Mouse (Mus musculus) C2C12 (cell line): ENCODE data around the gene Rbpj. TPM values are rescaled to one million over a fixed set of nuclear protein-coding genes. Genes with fewer than 3 reads are reported as not detected.

Source experiments
- H3K27me3 ChIP-seq: one replicate; pipeline ENCODE4 v1.6.1; 2011; ENCODE audit not compliant: control insufficient read depth, insufficient read depth, insufficient read length
- H3K36me3 ChIP-seq: one replicate; pipeline ENCODE4 v1.6.1; 2011; ENCODE audit not compliant: control insufficient read depth, insufficient read depth
- H3K4me3 ChIP-seq: one replicate; pipeline ENCODE4 v1.5.1; 2011; ENCODE audit warnings: mild to moderate bottlenecking, control low read depth; ENCODE audit not compliant: poor library complexity, insufficient read depth, severe bottlenecking
- H3K79me2 ChIP-seq: one replicate; pipeline ENCODE4 v1.6.1; 2011; ENCODE audit not compliant: control insufficient read depth, insufficient read depth
- H3K79me3 ChIP-seq: one replicate; pipeline ENCODE4 v1.6.1; 2011; ENCODE audit warnings: low read depth, control low read depth
- H3ac ChIP-seq: one replicate; pipeline ENCODE3; 2011; ENCODE audit warnings: low read depth; ENCODE audit not compliant: control insufficient read depth, insufficient read length
- CEBPB ChIP-seq: IDR thresholded peaks from one replicate; pipeline ENCODE4 v1.6.1; 2011; ENCODE audit warnings: low read depth, mild to moderate bottlenecking, control low read depth, moderate library complexity
- CTCF ChIP-seq: IDR thresholded peaks from one replicate; pipeline ENCODE4 v1.5.1; 2011; ENCODE audit not compliant: control insufficient read depth, insufficient read depth, insufficient read length
- FOSL1 ChIP-seq: IDR thresholded peaks from one replicate; pipeline ENCODE4 v1.8.0; 2011; ENCODE audit warnings: mild to moderate bottlenecking, low read length; ENCODE audit not compliant: poor library complexity, insufficient read depth, severe bottlenecking
- MAX ChIP-seq: IDR thresholded peaks from one replicate; pipeline ENCODE4 v1.6.1; 2011; ENCODE audit warnings: mild to moderate bottlenecking, control low read depth
- MYOD1 ChIP-seq: IDR thresholded peaks from one replicate; pipeline ENCODE4 v1.6.1; 2011; ENCODE audit warnings: low read depth; ENCODE audit not compliant: control insufficient read depth, insufficient read length
- MYOG ChIP-seq: IDR thresholded peaks from one replicate; pipeline ENCODE4 v1.6.1; 2011; ENCODE audit not compliant: control insufficient read depth, insufficient read length; ENCODE audit errors: extremely low read depth
- USF1 ChIP-seq: IDR thresholded peaks from one replicate; pipeline ENCODE4 v1.6.1; 2011; ENCODE audit warnings: low read depth, mild to moderate bottlenecking, control low read depth, moderate library complexity
- polyA plus RNA-seq: library from polyadenylated mRNA; unstranded; fragments of >200 nt; fragmentation: generic; extraction: Trizol; gene quantifications from one replicate; pipeline ENCODE4 v1.2.1, GENCODE M21; 2012; ENCODE audit warnings: missing spikeins

Gene Rbpj
- polyA plus RNA-seq, 1 experiment, result 8.1 TPM

GRCm38 (mm10) chr5:53509465-53509864 is 43.5 kb downstream of the Rbpj start:
- no peaks in the 10 kb centered on the region for H3K79me3 ChIP-seq
- H3K27me3 ChIP-seq, result no peaks in the 10 kb centered on the region
- no peak overlapping the region for H3ac ChIP-seq
- no peaks in the 10 kb centered on the region for H3K36me3 ChIP-seq
- H3K79me2 ChIP-seq, result no peaks in the 10 kb centered on the region
- no peak overlapping the region for H3K4me3 ChIP-seq
- TF ChIP-seq MYOD1 (no peak), MAX (no peak), CEBPB (peak; percentile 70)

- no peak overlapping the region for H3K4me3 ChIP-seq
- TF ChIP-seq MAX (no peak), MYOD1 (peak; percentile 55)
- H3K79me3 ChIP-seq, result no peaks in the 10 kb centered on the region
- no peaks in the 10 kb centered on the region for H3K27me3 ChIP-seq
- no peaks in the 10 kb centered on the region for H3K79me2 ChIP-seq
- no peaks in the 10 kb centered on the region for H3K36me3 ChIP-seq
- H3ac ChIP-seq, result no peak overlapping the region
These were observed 44.0 kb downstream of the Rbpj start for GRCm38 (mm10) chr5:53509927-53510326.

GRCm38 (mm10) chr5:53511426-53511825 is 45.5 kb downstream of the Rbpj start:
- Histone ChIP-seq H3K36me3 (no peaks in the 10 kb centered on the region), H3K27me3 (no peaks in the 10 kb centered on the region), H3K4me3 (no peak overlapping the region), H3ac (no peak overlapping the region), H3K79me2 (no peaks in the 10 kb centered on the region), H3K79me3 (no peaks in the 10 kb centered on the region)
- no peak for TF ChIP-seq MYOG
- TF ChIP-seq MAX, result no peak
- no peak for TF ChIP-seq FOSL1
- TF ChIP-seq CEBPB, result peak; percentile 84

GRCm38 (mm10) chr5:53514959-53515612 is 49.1 kb downstream of the Rbpj start:
- Histone ChIP-seq H3K79me2 (no peaks in the 10 kb centered on the region), H3K4me3 (no peak overlapping the region), H3ac (no peak overlapping the region), H3K36me3 (no peaks in the 10 kb centered on the region), H3K79me3 (no peaks in the 10 kb centered on the region), H3K27me3 (no peaks in the 10 kb centered on the region)
- TF ChIP-seq CEBPB (no peak), CTCF (no peak), MAX (no peak), FOSL1 (no peak)

GRCm38 (mm10) chr5:53516482-53516881 is 50.5 kb downstream of the Rbpj start:
- Histone ChIP-seq H3K36me3 (no peaks in the 10 kb centered on the region), H3K27me3 (no peaks in the 10 kb centered on the region), H3K4me3 (no peak overlapping the region), H3K79me3 (no peaks in the 10 kb centered on the region), H3ac (no peak overlapping the region), H3K79me2 (no peaks in the 10 kb centered on the region)
- no peak for TF ChIP-seq USF1
- no peak for TF ChIP-seq FOSL1
- TF ChIP-seq MYOG, result no peak
- no peak for TF ChIP-seq CEBPB
- TF ChIP-seq CTCF, result no peak
- TF ChIP-seq MAX, result no peak
- no peak for TF ChIP-seq MYOD1

GRCm38 (mm10) chr5:53517802-53518201 is 51.9 kb downstream of the Rbpj start:
- Histone ChIP-seq H3K79me2 (no peaks in the 10 kb centered on the region), H3ac (no peak overlapping the region), H3K36me3 (no peaks in the 10 kb centered on the region), H3K79me3 (no peaks in the 10 kb centered on the region), H3K27me3 (no peaks in the 10 kb centered on the region), H3K4me3 (no peak overlapping the region)
- TF ChIP-seq MYOD1, result no peak

- H3K79me2 ChIP-seq, result no peaks in the 10 kb centered on the region
- H3K27me3 ChIP-seq, result no peaks in the 10 kb centered on the region
- TF ChIP-seq USF1 (no peak), MAX (no peak), CTCF (no peak), CEBPB (no peak), MYOD1 (no peak), FOSL1 (no peak), MYOG (no peak)
- H3K4me3 ChIP-seq, result no peak overlapping the region
- H3K79me3 ChIP-seq, result no peaks in the 10 kb centered on the region
- H3ac ChIP-seq, result no peak overlapping the region
- no peaks in the 10 kb centered on the region for H3K36me3 ChIP-seq
These were observed 53.2 kb downstream of the Rbpj start for GRCm38 (mm10) chr5:53519131-53519530.
